Mouse (Mus musculus): ENCODE measurements at regions not wholly inside any gene's neighbourhood (a gene's known extent, or its start where the extent isn't known, plus 50 kb on each side); places are given as distances from the start of the nearest gene placed in this dataset.

- no peak overlapping the region for H3K27ac ChIP-seq (replicated peaks)
- 91% methylated on average over 6 of the region's 6 CpGs for WGBS
- ATAC-seq (ENCODE audit: low FRiP score, low read depth), result no peak
- H3K27me3 ChIP-seq, result peaks cover 3% of the 10 kb centered on the region; the same call in 1 of the 2 replicates
- H3K9ac ChIP-seq (replicated peaks), result no peak overlapping the region
- no peak overlapping the region for H3K4me2 ChIP-seq (replicated peaks)
- H3K9me3 ChIP-seq, result no peaks in the 10 kb centered on the region
- H3K4me3 ChIP-seq, result no peak overlapping the region
- H3K36me3 ChIP-seq, result no peaks in the 10 kb centered on the region
- no peaks in the 10 kb centered on the region; the same call in 1 of the 2 replicates for H3K4me1 ChIP-seq
These were observed 302.4 kb downstream of the Sox9 start for GRCm38 (mm10) chr11:113084442-113084841.

- Histone ChIP-seq H3K9me3 (no peaks in the 10 kb centered on the region), H3K27ac (replicated peaks) (no peak overlapping the region), H3K36me3 (no peaks in the 10 kb centered on the region), H3K4me1 (no peaks in the 10 kb centered on the region; the same call in 1 of the 2 replicates), H3K4me3 (no peak overlapping the region), H3K4me2 (replicated peaks) (no peak overlapping the region), H3K9ac (replicated peaks) (no peak overlapping the region), H3K27me3 (peaks cover 3% of the 10 kb centered on the region; the same call in 1 of the 2 replicates)
- 84% methylated on average over 9 of the region's 9 CpGs for WGBS
- no peak for ATAC-seq (ENCODE audit: low FRiP score, low read depth)
These were observed 303.5 kb downstream of the Sox9 start for GRCm38 (mm10) chr11:113085556-113085955.

GRCm38 (mm10) chr11:113087084-113087483 lies 305.1 kb downstream of the Sox9 start:
- 72% methylated on average over 9 of the region's 9 CpGs for WGBS
- Histone ChIP-seq H3K9ac (replicated peaks) (no peak overlapping the region), H3K4me2 (replicated peaks) (no peak overlapping the region), H3K27me3 (peaks cover 3% of the 10 kb centered on the region; the same call in 1 of the 2 replicates), H3K4me3 (no peak overlapping the region), H3K36me3 (no peaks in the 10 kb centered on the region), H3K9me3 (no peaks in the 10 kb centered on the region), H3K27ac (replicated peaks) (no peak overlapping the region), H3K4me1 (no peaks in the 10 kb centered on the region; the same call in 1 of the 2 replicates)
- no peak for ATAC-seq (ENCODE audit: low FRiP score, low read depth)

GRCm38 (mm10) chr11:113089637-113090351 lies 307.8 kb downstream of the Sox9 start:
- no peak overlapping the region for H3K4me2 ChIP-seq (replicated peaks)
- WGBS, result 91% methylated on average over 11 of the region's 11 CpGs

GRCm38 (mm10) chr11:113091901-113092568 lies 310.0 kb downstream of the Sox9 start:
- no peaks in the 10 kb centered on the region for H3K36me3 ChIP-seq
- 60% methylated on average over 8 of the region's 8 CpGs for WGBS
- no peak overlapping the region for H3K4me3 ChIP-seq
- no peak overlapping the region for H3K9ac ChIP-seq (replicated peaks)
- H3K4me1 ChIP-seq, result peaks cover 4% of the 10 kb centered on the region; the same call in 1 of the 2 replicates
- H3K27me3 ChIP-seq, result no peaks in the 10 kb centered on the region
- H3K4me2 ChIP-seq (replicated peaks), result no peak overlapping the region
- no peaks in the 10 kb centered on the region for H3K9me3 ChIP-seq
- ATAC-seq (ENCODE audit: low FRiP score, low read depth), result no peak
- no peak overlapping the region for H3K27ac ChIP-seq (replicated peaks)

More at GRCm38 (mm10) chr11:113089637-113090351, 307.8 kb downstream of the Sox9 start:
- Histone ChIP-seq H3K4me3 (no peak overlapping the region), H3K36me3 (no peaks in the 10 kb centered on the region), H3K4me1 (peaks cover 4% of the 10 kb centered on the region; the same call in 1 of the 2 replicates), H3K27me3 (peaks cover 3% of the 10 kb centered on the region; the same call in 1 of the 2 replicates), H3K27ac (replicated peaks) (no peak overlapping the region), H3K9me3 (no peaks in the 10 kb centered on the region), H3K9ac (replicated peaks) (no peak overlapping the region)
- ATAC-seq (ENCODE audit: low FRiP score, low read depth), result no peak

GRCm38 (mm10) chr11:113093895-113094445 lies 311.9 kb downstream of the Sox9 start:
- WGBS, result 95% methylated on average over 13 of the region's 13 CpGs
- no peak for ATAC-seq (ENCODE audit: low FRiP score, low read depth)
- Histone ChIP-seq H3K4me3 (no peak overlapping the region), H3K9ac (replicated peaks) (no peak overlapping the region), H3K27me3 (no peaks in the 10 kb centered on the region), H3K27ac (replicated peaks) (no peak overlapping the region), H3K36me3 (no peaks in the 10 kb centered on the region), H3K9me3 (no peaks in the 10 kb centered on the region), H3K4me2 (replicated peaks) (no peak overlapping the region), H3K4me1 (peaks cover 4% of the 10 kb centered on the region; the same call in 1 of the 2 replicates)

- Histone ChIP-seq H3K9me3 (no peaks in the 10 kb centered on the region), H3K36me3 (no peaks in the 10 kb centered on the region), H3K4me2 (replicated peaks) (no peak overlapping the region), H3K9ac (replicated peaks) (no peak overlapping the region), H3K4me3 (no peak overlapping the region), H3K27me3 (no peaks in the 10 kb centered on the region), H3K27ac (replicated peaks) (no peak overlapping the region), H3K4me1 (peaks cover 5% of the 10 kb centered on the region)
- no peak for ATAC-seq (ENCODE audit: low FRiP score, low read depth)
- 86% methylated on average over 8 of the region's 8 CpGs for WGBS
These were observed 313.6 kb downstream of the Sox9 start for GRCm38 (mm10) chr11:113095625-113096024.

- Histone ChIP-seq H3K27me3 (no peaks in the 10 kb centered on the region), H3K4me1 (peaks cover 11% of the 10 kb centered on the region), H3K9me3 (no peaks in the 10 kb centered on the region), H3K4me2 (replicated peaks) (no peak overlapping the region), H3K9ac (replicated peaks) (no peak overlapping the region), H3K36me3 (no peaks in the 10 kb centered on the region), H3K27ac (replicated peaks) (no peak overlapping the region), H3K4me3 (no peak overlapping the region)
- WGBS, result 71% methylated on average over 8 of the region's 8 CpGs
- no peak for ATAC-seq (ENCODE audit: low FRiP score, low read depth)
These were observed 314.2 kb downstream of the Sox9 start for GRCm38 (mm10) chr11:113096209-113096608.

- Histone ChIP-seq H3K4me1 (peaks cover 16% of the 10 kb centered on the region), H3K9ac (replicated peaks) (no peak overlapping the region), H3K36me3 (no peaks in the 10 kb centered on the region), H3K27ac (replicated peaks) (no peak overlapping the region), H3K27me3 (peaks cover 8% of the 10 kb centered on the region; the same call in 1 of the 2 replicates), H3K4me2 (replicated peaks) (no peak overlapping the region), H3K4me3 (no peak overlapping the region), H3K9me3 (no peaks in the 10 kb centered on the region)
- WGBS, result 97% methylated on average over 2 of the region's 2 CpGs
- no peak for ATAC-seq (ENCODE audit: low FRiP score, low read depth)
These were observed 316.3 kb downstream of the Sox9 start for GRCm38 (mm10) chr11:113098360-113098759.

GRCm38 (mm10) chr11:113100800-113101199 lies 318.8 kb downstream of the Sox9 start:
- H3K4me2 ChIP-seq (replicated peaks), result no peak overlapping the region
- no peak overlapping the region for H3K9ac ChIP-seq (replicated peaks)
- H3K4me1 ChIP-seq, result peaks cover 25% of the 10 kb centered on the region
- H3K27ac ChIP-seq (replicated peaks), result peak overlapping the region; percentile 17; the same call in 1 of the 2 replicates
- 26% methylated on average over 9 of the region's 9 CpGs for WGBS
- H3K27me3 ChIP-seq, result peaks cover 8% of the 10 kb centered on the region; the same call in 1 of the 2 replicates
- H3K4me3 ChIP-seq, result no peak overlapping the region
- H3K36me3 ChIP-seq, result no peaks in the 10 kb centered on the region
- no peak for ATAC-seq (ENCODE audit: low FRiP score, low read depth)
- H3K9me3 ChIP-seq, result no peaks in the 10 kb centered on the region

- no peaks in the 10 kb centered on the region for H3K36me3 ChIP-seq
- H3K27me3 ChIP-seq, result peaks cover 8% of the 10 kb centered on the region; the same call in 1 of the 2 replicates
- 60% methylated on average over 11 of the region's 11 CpGs for WGBS
- H3K9ac ChIP-seq (replicated peaks), result no peak overlapping the region
- H3K4me1 ChIP-seq, result peaks cover 25% of the 10 kb centered on the region
- H3K4me2 ChIP-seq (replicated peaks), result no peak overlapping the region
- H3K9me3 ChIP-seq, result no peaks in the 10 kb centered on the region
- H3K4me3 ChIP-seq, result no peak overlapping the region
- ATAC-seq (ENCODE audit: low FRiP score, low read depth), result no peak
- H3K27ac ChIP-seq (replicated peaks), result 0 out of 2 replicates have a peak overlapping the region, but pooled peaks have one; percentile 17
These were observed 319.5 kb downstream of the Sox9 start for GRCm38 (mm10) chr11:113101534-113101933.

All from midbrain, embryonic 12.5 days (tissue).